Mouse (Mus musculus) hindbrain, embryonic 11.5 days (tissue): Measurements from ENCODE around the gene Bicdl1. TPM values are rescaled to one million over a fixed set of nuclear protein-coding genes. Genes with fewer than 3 reads are reported as not detected.

Experiments
- ATAC-seq: fragments of 200-750 bp; cut with Nextera tagmentation; 2 replicates; pipeline ENCODE4 v1.8.0; 2017; ENCODE audit warnings: mild to moderate bottlenecking, moderate TSS enrichment, moderate library complexity; ENCODE audit not compliant: low FRiP score
- DNase-seq: peaks from one replicate; pipeline ENCODE4 v3.0.0-alpha.2; 2015; ENCODE audit warnings: low spot score
- H3K27ac ChIP-seq: fragments of 300-500 bp; sonication (generic); 2 replicates; pipeline ENCODE4 v1.5.1; 2014; ENCODE audit warnings: mild to moderate bottlenecking, low read depth, low read length
- H3K27me3 ChIP-seq: fragments of 300-500 bp; sonication (generic); 2 replicates; pipeline ENCODE4 v1.6.1; 2014; ENCODE audit warnings: mild to moderate bottlenecking, low read length, moderate library complexity, mixed read lengths; ENCODE audit not compliant: control insufficient read depth, insufficient read depth
- H3K36me3 ChIP-seq: fragments of 300-500 bp; sonication (generic); 2 replicates; pipeline ENCODE4 v1.6.1; 2014; ENCODE audit warnings: mild to moderate bottlenecking, low read length, moderate library complexity, mixed read lengths; ENCODE audit not compliant: control insufficient read depth, insufficient read depth
- H3K4me1 ChIP-seq: fragments of 300-500 bp; sonication (generic); replicated peaks from 2 replicates; pipeline ENCODE4 v1.6.1; 2014; ENCODE audit warnings: low read length, mixed read lengths; ENCODE audit not compliant: control insufficient read depth, insufficient read depth
- H3K4me2 ChIP-seq: fragments of 300-500 bp; sonication (generic); replicated peaks from 2 replicates; pipeline ENCODE4 v1.6.1; 2014; ENCODE audit warnings: mild to moderate bottlenecking, low read depth, low read length
- H3K4me3 ChIP-seq: fragments of 300-500 bp; sonication (generic); 2 replicates; pipeline ENCODE4 v1.5.1; 2014; ENCODE audit warnings: low read depth, low read length
- H3K9ac ChIP-seq: fragments of 300-500 bp; sonication (generic); 2 replicates; pipeline ENCODE4 v1.6.1; 2014; ENCODE audit warnings: low read depth, low read length
- H3K9me3 ChIP-seq: fragments of 300-500 bp; sonication (generic); 2 replicates; pipeline ENCODE4 v1.6.1; 2016; ENCODE audit warnings: low read length; ENCODE audit not compliant: control insufficient read depth
- whole genome bisulfite sequencing: fragments of 180-500 bp; shearing (Covaris S2); extraction: QIAGEN DNeasy Blood & Tissue Kit; methylation state at CpG from one replicate; pipeline ENCODE4 v1.1.7; 2014; 5-methylcytosine and 5-hydroxymethylcytosine counted together
- polyA plus RNA-seq: library from polyadenylated mRNA; unstranded; fragments of >200 nt; fragmentation: Nextera tagmentation; extraction: Ambion mirVana; gene quantifications from 2 replicates; pipeline ENCODE4 v1.2.1, GENCODE M21; 2014

Gene Bicdl1
- polyA plus RNA-seq, 1 experiment from 2014 or later = 15.8 TPM

GRCm38 (mm10) chr5:115670406-115670805 is 61.0 kb downstream of the Bicdl1 start:
- H3K27ac ChIP-seq = no peak overlapping the region
- no peak for ATAC-seq

GRCm38 (mm10) chr5:115669974-115670373 is 61.4 kb downstream of the Bicdl1 start:
- Histone ChIP-seq H3K4me2 (no peak overlapping the region), H3K27me3 (no peaks in the 10 kb centered on the region), H3K9ac (no peak overlapping the region), H3K4me1 (no peaks in the 10 kb centered on the region), H3K4me3 (no peak overlapping the region), H3K27ac (no peak overlapping the region), H3K36me3 (no peaks in the 10 kb centered on the region), H3K9me3 (no peaks in the 10 kb centered on the region)
- 83% methylated on average over 11 of the region's 11 CpGs for WGBS
- ATAC-seq (no peak), DNase-seq (no peak)

More at GRCm38 (mm10) chr5:115670406-115670805, 61.0 kb downstream of the Bicdl1 start:
- H3K9me3 ChIP-seq = no peaks in the 10 kb centered on the region
- no peak for DNase-seq
- no peak overlapping the region for H3K9ac ChIP-seq
- H3K4me2 ChIP-seq = no peak overlapping the region
- 92% methylated on average over 2 of the region's 2 CpGs for WGBS
- H3K36me3 ChIP-seq = no peaks in the 10 kb centered on the region
- H3K4me3 ChIP-seq = no peak overlapping the region
- no peaks in the 10 kb centered on the region for H3K4me1 ChIP-seq
- no peaks in the 10 kb centered on the region for H3K27me3 ChIP-seq

GRCm38 (mm10) chr5:115668986-115669385 is 62.4 kb downstream of the Bicdl1 start:
- Histone ChIP-seq H3K4me2 (no peak overlapping the region), H3K4me3 (no peak overlapping the region), H3K27me3 (no peaks in the 10 kb centered on the region), H3K27ac (no peak overlapping the region), H3K36me3 (no peaks in the 10 kb centered on the region), H3K4me1 (no peaks in the 10 kb centered on the region), H3K9me3 (no peaks in the 10 kb centered on the region), H3K9ac (no peak overlapping the region)
- DNase-seq = no peak
- 89% methylated on average over 12 of the region's 12 CpGs for WGBS
- ATAC-seq = no peak

GRCm38 (mm10) chr5:115667894-115668293 is 63.5 kb downstream of the Bicdl1 start:
- Histone ChIP-seq H3K27me3 (no peaks in the 10 kb centered on the region), H3K27ac (no peak overlapping the region), H3K36me3 (no peaks in the 10 kb centered on the region), H3K9ac (no peak overlapping the region), H3K9me3 (no peaks in the 10 kb centered on the region), H3K4me1 (no peaks in the 10 kb centered on the region), H3K4me3 (no peak overlapping the region), H3K4me2 (no peak overlapping the region)
- DNase-seq = no peak
- ATAC-seq = no peak
- WGBS = 16% methylated on average over 7 of the region's 7 CpGs

DNA sequence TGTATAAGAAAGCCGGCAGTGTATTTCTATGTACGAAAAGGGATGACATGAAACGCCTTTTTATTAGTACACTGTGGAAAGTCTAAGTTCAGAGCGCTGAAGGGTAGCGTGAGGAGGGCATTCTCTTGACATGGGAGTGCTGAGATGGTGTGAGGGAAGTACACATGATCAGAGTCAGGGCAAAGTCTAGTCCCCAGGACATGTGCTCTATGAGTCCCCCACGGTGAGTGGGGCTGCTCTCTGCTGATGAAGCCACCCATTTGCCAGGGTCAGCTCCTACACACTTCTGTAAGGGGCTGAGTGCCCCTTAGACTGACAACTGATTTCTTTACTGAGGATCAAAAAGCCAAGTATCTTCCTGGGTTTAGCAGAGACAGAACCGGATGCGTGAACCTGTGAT is 64.2 kb downstream of the Bicdl1 start:
- 79% methylated on average over 8 of the region's 8 CpGs for WGBS
- no peak for ATAC-seq
- Histone ChIP-seq H3K4me1 (no peaks in the 10 kb centered on the region), H3K27me3 (no peaks in the 10 kb centered on the region), H3K9me3 (no peaks in the 10 kb centered on the region), H3K4me3 (no peak overlapping the region), H3K4me2 (no peak overlapping the region), H3K27ac (no peak overlapping the region), H3K36me3 (no peaks in the 10 kb centered on the region), H3K9ac (no peak overlapping the region)
- DNase-seq = no peak

GRCm38 (mm10) chr5:115666366-115667065 is 64.9 kb downstream of the Bicdl1 start:
- no peaks in the 10 kb centered on the region for H3K9me3 ChIP-seq
- H3K4me1 ChIP-seq = no peaks in the 10 kb centered on the region
- H3K4me2 ChIP-seq = no peak overlapping the region
- 73% methylated on average over 8 of the region's 8 CpGs for WGBS
- ATAC-seq (no peak), DNase-seq (no peak)
- H3K9ac ChIP-seq = no peak overlapping the region
- H3K27ac ChIP-seq = no peak overlapping the region
- no peak overlapping the region for H3K4me3 ChIP-seq
- H3K36me3 ChIP-seq = no peaks in the 10 kb centered on the region
- no peaks in the 10 kb centered on the region for H3K27me3 ChIP-seq

DNA sequence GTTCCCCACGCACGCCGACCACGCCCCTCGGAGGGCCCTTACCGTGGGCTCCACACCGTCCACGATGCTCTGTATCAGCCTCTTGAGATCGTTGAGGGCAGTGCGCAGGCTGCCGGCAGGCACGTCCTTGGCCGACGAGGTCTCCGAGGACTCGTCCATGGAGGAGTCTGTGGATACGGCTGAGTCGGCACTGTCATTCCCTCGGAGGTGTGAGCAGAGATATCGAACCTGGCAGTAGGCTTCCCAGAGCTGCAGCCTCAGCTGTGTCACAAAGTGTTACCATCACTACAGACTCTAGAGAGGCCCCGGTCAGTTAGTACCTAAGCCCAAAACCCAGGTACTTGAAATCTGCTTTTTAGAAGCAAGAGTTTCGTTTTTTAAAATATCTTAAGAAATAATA is 68.8 kb downstream of the Bicdl1 start:
- no peaks in the 10 kb centered on the region for H3K9me3 ChIP-seq
- H3K27ac ChIP-seq = no peak overlapping the region
- no peak for DNase-seq
- no peaks in the 10 kb centered on the region for H3K27me3 ChIP-seq
- no peak for ATAC-seq
- H3K4me1 ChIP-seq = no peaks in the 10 kb centered on the region
- H3K9ac ChIP-seq = no peak overlapping the region
- H3K4me2 ChIP-seq = no peak overlapping the region
- H3K4me3 ChIP-seq = no peak overlapping the region
- WGBS = 85% methylated on average over 22 of the region's 22 CpGs
- no peaks in the 10 kb centered on the region for H3K36me3 ChIP-seq

DNA sequence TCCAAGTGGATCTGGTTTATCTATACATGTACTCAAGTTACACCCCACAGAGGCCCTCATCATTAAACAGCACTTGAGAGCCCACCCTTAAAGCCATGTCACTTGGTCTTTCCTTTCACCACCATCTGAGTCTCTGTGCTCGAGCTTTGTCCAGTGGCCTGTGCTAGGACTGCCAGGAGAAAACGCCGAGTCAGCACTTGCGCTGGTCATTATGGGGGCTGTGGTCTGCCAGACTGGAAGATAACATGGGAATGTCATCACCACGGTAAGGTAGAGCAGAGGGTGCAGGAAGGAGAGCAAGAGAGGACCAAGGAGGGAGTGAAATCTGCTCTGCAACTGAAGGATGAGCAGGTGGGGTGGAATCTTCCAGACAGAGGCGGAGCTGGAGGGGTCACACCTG is 73.1 kb downstream of the Bicdl1 start:
- H3K36me3 ChIP-seq = no peaks in the 10 kb centered on the region
- no peaks in the 10 kb centered on the region for H3K4me1 ChIP-seq
- DNase-seq = no peak
- no peak overlapping the region for H3K9ac ChIP-seq
- 83% methylated on average over 6 of the region's 6 CpGs for WGBS
- no peak for ATAC-seq
- no peaks in the 10 kb centered on the region for H3K9me3 ChIP-seq
- no peaks in the 10 kb centered on the region for H3K27me3 ChIP-seq
- H3K4me2 ChIP-seq = no peak overlapping the region
- no peak overlapping the region for H3K4me3 ChIP-seq
- H3K27ac ChIP-seq = no peak overlapping the region

DNA sequence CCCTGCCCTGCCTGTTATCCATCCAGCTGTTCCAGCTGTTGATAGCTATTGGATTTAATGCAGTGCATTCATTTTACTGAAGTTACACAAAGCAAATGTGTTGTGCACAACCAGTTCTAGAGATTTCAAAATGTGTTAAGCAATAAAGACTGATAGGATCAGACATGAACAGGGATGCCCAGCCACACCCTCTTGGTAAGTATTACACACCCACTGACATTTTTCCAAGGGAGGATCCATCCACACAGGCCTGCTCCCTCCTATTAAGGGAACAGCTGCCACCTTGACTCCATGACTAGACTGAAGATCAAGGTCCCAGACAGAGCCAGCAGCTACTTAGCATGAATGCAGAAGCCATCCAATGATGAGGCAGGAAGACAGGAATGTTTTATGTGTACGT is 74.2 kb downstream of the Bicdl1 start:
- Histone ChIP-seq H3K9me3 (no peaks in the 10 kb centered on the region), H3K36me3 (no peaks in the 10 kb centered on the region), H3K9ac (no peak overlapping the region), H3K4me1 (peaks cover 2% of the 10 kb centered on the region; the same call in 1 of the 2 replicates), H3K27me3 (no peaks in the 10 kb centered on the region), H3K4me3 (no peak overlapping the region), H3K4me2 (no peak overlapping the region), H3K27ac (no peak overlapping the region)
- 88% methylated on average over 1 of the region's 1 CpGs for WGBS
- DNase-seq (no peak), ATAC-seq (no peak)
